Mouse (Mus musculus): ENCODE results near the gene Pdzd9.

- TF ChIP-seq CTCF (IDR thresholded peaks at IDR 0.05; ENCODE audit: insufficient read depth, low read length), result no peak
- no peak for TF ChIP-seq POLR2A (IDR thresholded peaks at IDR 0.05; ENCODE audit: borderline replicate concordance, extremely low read depth, low read depth, low read length)
Measured at GRCm38 (mm10) chr7:120620075-120620771, 49.9 kb downstream of the Pdzd9 start.
